Comparison of ENCODE assay signal across 25 mouse cellular contexts in genomic region chr2:76908705-76909457, GRCm38 (mm10).
A peak's percentile ranks its signal among the peaks of the same experiment; 100 is the strongest.
DNase-seq lines count a peak whose midpoint lies in the region; ATAC-seq and TF ChIP-seq lines count a peak whose summit lies in the region.
"Had no signal": no experiment of that assay in that cellular context is flagged by ENCODE, and none has a peak within 500 bp of the region (broad histone marks: within the 10 kb centered on the region; RNA-seq: fewer than 3 reads in every experiment).

No protein-coding gene starts in this region.

- no peak for TF ChIP-seq POLR2A in testis, adult 2 months (IDR thresholded peaks at IDR 0.05; ENCODE audit: control insufficient read depth, low read depth, low read length)
- TF ChIP-seq POLR2A in olfactory bulb, adult 2 months (IDR thresholded peaks at IDR 0.05; ENCODE audit: insufficient read depth, low read depth, low read length) = no peak

- H3K4me1 ChIP-seq in heart, postnatal 0 days (ENCODE audit: control insufficient read depth, insufficient read depth) = no peaks in the 10 kb centered on the region
- no peaks in the 10 kb centered on the region for H3K4me1 ChIP-seq in testis, adult 2 months (ENCODE audit: control insufficient read depth, insufficient read depth, low read length)
- peaks cover 9% of the 10 kb centered on the region for H3K4me1 ChIP-seq in olfactory bulb, adult 2 months (ENCODE audit: control insufficient read depth, insufficient read depth, low read length)
- H3K4me1 ChIP-seq: embryonic facial prominence, embryonic 12.5 days; forebrain, embryonic 12.5 days; forebrain, embryonic 15.5 days; hindbrain, embryonic 12.5 days; hindbrain, embryonic 15.5 days had no signal

- no peak overlapping the region for H3K4me3 ChIP-seq in heart, postnatal 0 days (ENCODE audit: low read depth, low read length)
- peak overlapping the region; percentile 48 for H3K4me3 ChIP-seq in testis, adult 2 months (ENCODE audit: control insufficient read depth, low read depth, low read length)
- H3K4me3 ChIP-seq in olfactory bulb, adult 2 months (ENCODE audit: insufficient read depth, low read depth, low read length) = no peak overlapping the region
- H3K4me3 ChIP-seq: embryonic facial prominence, embryonic 12.5 days; erythroblast, embryonic 14.5 days; forebrain, embryonic 12.5 days; forebrain, embryonic 15.5 days; hindbrain, embryonic 12.5 days; hindbrain, embryonic 15.5 days had no signal

- TF ChIP-seq EP300 in heart, postnatal 0 days (IDR thresholded peaks at IDR 0.05; ENCODE audit: low read depth) = no peak

- peak; percentile 82 for DNase-seq in heart, adult 11 months
- no peak for DNase-seq in heart, adult 8-10 months (ENCODE audit: low spot score)
- no peak for DNase-seq in heart, postnatal 0 days (ENCODE audit: low spot score)
- DNase-seq in heart, adult 9 months (ENCODE audit: low spot score in 2 of 2) = no peak
- DNase-seq in testis, postnatal 10 days (ENCODE audit: low spot score) = no peak
- no peak for DNase-seq in Muller cell, postnatal 12 days (ENCODE audit: inconsistent ontology term)
- DNase-seq: adrenal gland, adult 8-10 months; adrenal gland, postnatal 25 days; cerebellum, adult 18-20 months; cerebellum, adult 9-10 months; cerebellum, postnatal 14 days; gastrocnemius, postnatal 25 days; heart, postnatal 10 days; kidney, adult 2 months had no signal

- H3K27me3 ChIP-seq in heart, postnatal 0 days (ENCODE audit: control insufficient read depth, insufficient read depth, low read length) = no peaks in the 10 kb centered on the region
- no peaks in the 10 kb centered on the region for H3K27me3 ChIP-seq in testis, adult 2 months (ENCODE audit: control insufficient read depth, insufficient read depth, low read length)
- H3K27me3 ChIP-seq: embryonic facial prominence, embryonic 12.5 days; forebrain, embryonic 12.5 days; forebrain, embryonic 15.5 days; hindbrain, embryonic 12.5 days; hindbrain, embryonic 15.5 days had no signal

- no peak overlapping the region for H3K4me2 ChIP-seq in heart, postnatal 0 days (ENCODE audit: low read depth, low read length)
- H3K4me2 ChIP-seq: embryonic facial prominence, embryonic 12.5 days; forebrain, embryonic 12.5 days; forebrain, embryonic 15.5 days; hindbrain, embryonic 12.5 days; hindbrain, embryonic 15.5 days had no signal

- no peak overlapping the region for H3K27ac ChIP-seq in heart, postnatal 0 days (ENCODE audit: low read depth)
- no peak overlapping the region for H3K27ac ChIP-seq in testis, adult 2 months (ENCODE audit: control insufficient read depth, insufficient read depth, low read depth, low read length)
- 0 out of 2 replicates have a peak overlapping the region, but pooled peaks have one; percentile 33 for H3K27ac ChIP-seq in olfactory bulb, adult 2 months (ENCODE audit: insufficient read depth, low read depth, low read length)
- H3K27ac ChIP-seq: embryonic facial prominence, embryonic 12.5 days; forebrain, embryonic 12.5 days; forebrain, embryonic 15.5 days; hindbrain, embryonic 12.5 days; hindbrain, embryonic 15.5 days had no signal

- peak; percentile 26; the same call in 1 of the 2 replicates for ATAC-seq in heart, postnatal 0 days (ENCODE audit: insufficient read depth, low read depth)
- ATAC-seq: activated CD4-positive, CD25-positive, alpha-beta regulatory T cell, adult 4 months; CD4-positive, CD25-positive, alpha-beta regulatory T cell, adult 4 months; forebrain, embryonic 15.5 days; intestine, postnatal 0 days had no signal

- no peak overlapping the region for H3K9ac ChIP-seq in heart, postnatal 0 days (replicated peaks; ENCODE audit: low read depth, low read length)
- H3K9ac ChIP-seq: embryonic facial prominence, embryonic 12.5 days; forebrain, embryonic 12.5 days; forebrain, embryonic 15.5 days; hindbrain, embryonic 12.5 days; hindbrain, embryonic 15.5 days had no signal

- peaks cover 61% of the 10 kb centered on the region for H3K36me3 ChIP-seq in heart, postnatal 0 days (replicated peaks; ENCODE audit: control insufficient read depth, insufficient read depth, low read length)
- no peaks in the 10 kb centered on the region for H3K36me3 ChIP-seq in testis, adult 2 months (ENCODE audit: control insufficient read depth, insufficient read depth, low read length)
- H3K36me3 ChIP-seq: embryonic facial prominence, embryonic 12.5 days; forebrain, embryonic 12.5 days; forebrain, embryonic 15.5 days; hindbrain, embryonic 12.5 days; hindbrain, embryonic 15.5 days had no signal

- TF ChIP-seq CTCF in heart, postnatal 0 days (IDR thresholded peaks at IDR 0.05; ENCODE audit: low read depth) = no peak
- TF ChIP-seq CTCF in testis, adult 2 months (IDR thresholded peaks at IDR 0.05; ENCODE audit: control insufficient read depth, insufficient read depth, insufficient replicate concordance, low read depth, low read length) = no peak
- no peak for TF ChIP-seq CTCF in olfactory bulb, adult 2 months (IDR thresholded peaks at IDR 0.05; ENCODE audit: insufficient read depth, low read depth, low read length)

- WGBS in heart, postnatal 0 days = 70% methylated on average over 15 of the region's 15 CpGs
- WGBS in olfactory bulb, adult 2 months = 30% methylated on average over 15 of the region's 15 CpGs

- H3K9me3 ChIP-seq in heart, postnatal 0 days (replicated peaks; ENCODE audit: control insufficient read depth, low read length) = no peaks in the 10 kb centered on the region
- H3K9me3 ChIP-seq: embryonic facial prominence, embryonic 12.5 days; forebrain, embryonic 12.5 days; forebrain, embryonic 15.5 days; hindbrain, embryonic 12.5 days; hindbrain, embryonic 15.5 days had no signal
